Mouse (Mus musculus) ES-Bruce4 (cell line): ENCODE measurements around the gene Macrod2.

ENCODE experiments used
- CTCF ChIP-seq: IDR thresholded peaks from one replicate; pipeline ENCODE4 v1.8.1; 2011; ENCODE audit warnings: low read depth, low read length
- POLR2A ChIP-seq: IDR thresholded peaks from one replicate; pipeline ENCODE4 v1.8.1; 2011; ENCODE audit warnings: low read length; ENCODE audit not compliant: insufficient read depth

GRCm38 (mm10) chr2:141211346-141211745 lies 816.2 kb downstream of the Macrod2 start:
- TF ChIP-seq CTCF (no peak), POLR2A (no peak)
